Mouse (Mus musculus): ENCODE measurements around the gene Itsn1. TPM values are rescaled to one million over a fixed set of nuclear protein-coding genes. Genes with fewer than 3 reads are reported as not detected.
A peak's percentile ranks its signal among the peaks of the same experiment; 100 is the strongest.

The Itsn1 gene
- polyA plus RNA-seq, 2 experiments, result 31.4 to 46.8 TPM

DNA sequence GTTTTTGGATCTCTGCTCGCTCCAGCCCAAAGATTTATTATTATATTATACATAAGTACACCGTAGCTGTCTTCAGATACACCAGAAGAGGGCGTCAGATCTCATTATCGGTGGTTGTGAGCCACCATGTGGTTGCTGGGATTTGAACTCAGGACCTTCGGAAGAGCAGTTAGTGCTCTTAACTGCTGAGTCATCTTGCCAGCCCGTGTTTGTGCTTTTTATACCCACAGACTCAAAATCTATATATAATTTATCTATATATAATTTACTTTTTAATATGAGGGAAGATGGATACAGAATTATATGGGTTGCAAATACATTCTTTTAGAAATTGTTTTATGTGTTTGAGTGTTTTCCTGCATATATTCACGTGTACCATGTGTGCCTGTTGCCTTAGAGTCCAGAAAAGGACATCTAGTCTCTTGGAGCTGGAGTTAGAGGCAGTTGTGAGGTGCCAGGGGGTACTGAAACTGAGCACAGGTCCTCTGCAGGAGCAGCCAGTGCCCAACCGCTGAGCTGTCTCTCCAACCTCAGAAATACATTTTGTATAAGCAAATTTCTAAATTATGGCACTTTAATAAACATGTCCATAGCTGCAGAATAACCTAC is 203.1 kb downstream of the Itsn1 start:
- Histone ChIP-seq H3K9ac (replicated peaks) (peak overlapping the region; percentile 95; the same call in 1 of the 2 replicates), H3K4me3 (ENCODE audit: insufficient read depth in 1 of 2, low read depth in 2 of 2, low read length in 2 of 2) (peak overlapping the region in 1 of 2 experiments; percentile 96; a peak in 2 of 4 replicates), H3K27me3 (ENCODE audit: control insufficient read depth, insufficient read depth, low read length) (no peaks in the 10 kb centered on the region; the same call in 1 of the 2 replicates), H3K27ac (peak overlapping the region; percentile 20; the same call in 1 of the 2 replicates), H3K36me3 (replicated peaks; ENCODE audit: control insufficient read depth, insufficient read depth, low read depth) (peaks cover 18% of the 10 kb centered on the region), H3K4me1 (replicated peaks; ENCODE audit: control insufficient read depth in 2 of 2, insufficient read depth in 2 of 2, low read length in 1 of 2) (peaks cover 10 to 11% of the 10 kb centered on the region in 2 experiments), H3K9me3 (ENCODE audit: control insufficient read depth, low read length) (no peaks in the 10 kb centered on the region), H3K4me2 (ENCODE audit: low read depth) (peak overlapping the region; percentile 66)
- WGBS (ENCODE audit: insufficient replicate concordance), result 35% methylated on average over 8 of the region's 8 CpGs
- TF ChIP-seq CTCF (IDR thresholded peaks at IDR 0.05; ENCODE audit: low read depth) (no peak), EP300 (IDR thresholded peaks at IDR 0.05; ENCODE audit: low read depth) (no peak)
- no peak for DNase-seq (ENCODE audit: low read depth in 3 of 3, low spot score in 3 of 3)
- ATAC-seq (ENCODE audit: insufficient read depth), result no peak

DNA sequence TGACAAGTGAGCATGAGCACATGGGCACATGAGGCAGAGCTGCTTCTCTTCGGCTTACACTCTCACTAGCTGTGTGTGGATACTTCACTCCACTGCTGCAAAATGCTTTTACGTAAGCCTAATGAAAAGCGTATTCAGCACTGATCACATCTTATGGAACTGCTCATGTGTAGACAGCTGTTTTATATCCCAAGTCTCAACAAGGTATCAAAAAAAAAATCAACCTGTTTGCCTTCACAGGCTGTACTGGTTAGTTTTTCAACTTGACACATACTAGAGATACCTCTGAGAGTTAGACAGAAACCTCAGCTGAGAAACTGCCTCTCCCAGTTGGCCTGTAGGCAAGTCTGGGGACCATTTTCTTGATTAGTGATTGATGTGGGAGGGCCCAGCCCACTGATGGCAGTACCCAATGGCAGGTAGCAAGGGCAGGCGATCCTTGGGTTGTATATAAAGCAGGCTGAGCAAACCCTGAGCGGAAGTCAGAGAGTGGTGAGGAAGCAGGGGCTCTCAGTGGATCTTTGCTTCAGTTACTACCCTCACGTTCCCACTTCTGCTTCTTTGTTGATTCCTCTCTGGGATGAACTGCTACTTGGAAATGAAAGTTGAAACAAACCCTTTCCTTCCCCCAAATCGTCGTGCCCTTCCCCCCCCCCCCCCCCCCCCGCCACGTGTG is 203.9 kb downstream of the Itsn1 start:
- no peak overlapping the region; the same call in 1 of the 2 replicates for H3K27ac ChIP-seq
- no peaks in the 10 kb centered on the region for H3K9me3 ChIP-seq (ENCODE audit: control insufficient read depth, low read length)
- ATAC-seq (ENCODE audit: insufficient read depth) (no peak), DNase-seq (ENCODE audit: low read depth in 3 of 3, low spot score in 3 of 3) (no peak)
- TF ChIP-seq CTCF (IDR thresholded peaks at IDR 0.05; ENCODE audit: low read depth) (no peak), EP300 (IDR thresholded peaks at IDR 0.05; ENCODE audit: low read depth) (no peak)
- 0 out of 2 replicates have a peak overlapping the region, but pooled peaks have one; percentile 1 for H3K9ac ChIP-seq (replicated peaks)
- 28% methylated on average over 10 of the region's 10 CpGs for WGBS (ENCODE audit: insufficient replicate concordance)
- no peaks in the 10 kb centered on the region; the same call in 1 of the 2 replicates for H3K27me3 ChIP-seq (ENCODE audit: control insufficient read depth, insufficient read depth, low read length)
- no peak overlapping the region for H3K4me3 ChIP-seq (ENCODE audit: insufficient read depth in 1 of 2, low read depth in 2 of 2, low read length in 2 of 2)
- peak overlapping the region; percentile 26; the same call in 1 of the 2 replicates for H3K4me2 ChIP-seq (ENCODE audit: low read depth)
- peaks cover 12% of the 10 kb centered on the region for H3K36me3 ChIP-seq (replicated peaks; ENCODE audit: control insufficient read depth, insufficient read depth, low read depth)
- H3K4me1 ChIP-seq (replicated peaks; ENCODE audit: control insufficient read depth in 2 of 2, insufficient read depth in 2 of 2, low read length in 1 of 2), result peaks cover 10 to 11% of the 10 kb centered on the region in 2 experiments

DNA sequence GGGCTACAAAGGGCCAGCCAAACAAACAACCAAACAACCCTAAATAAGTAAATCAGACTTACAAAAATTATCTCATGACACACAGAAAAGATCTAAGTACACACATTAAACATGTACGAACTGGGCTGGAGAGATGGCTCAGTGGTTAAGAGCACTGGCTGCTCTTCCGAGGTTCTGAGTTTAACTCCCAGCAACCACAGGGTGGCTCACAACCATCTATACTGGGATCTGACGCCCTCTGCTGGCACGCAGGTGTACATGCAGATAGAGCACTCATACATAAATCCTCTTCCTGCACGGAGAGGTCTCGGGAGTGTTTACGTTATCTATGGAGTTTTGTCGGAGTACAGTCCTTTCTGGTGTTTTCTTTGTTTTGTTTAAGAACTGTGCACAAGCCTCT is 206.0 kb downstream of the Itsn1 start:
- no peaks in the 10 kb centered on the region; the same call in 1 of the 2 replicates for H3K27me3 ChIP-seq (ENCODE audit: control insufficient read depth, insufficient read depth, low read length)
- no peak overlapping the region for H3K4me3 ChIP-seq (ENCODE audit: insufficient read depth in 1 of 2, low read depth in 2 of 2, low read length in 2 of 2)
- no peak overlapping the region for H3K9ac ChIP-seq (replicated peaks)
- H3K4me2 ChIP-seq (ENCODE audit: low read depth), result no peak overlapping the region
- H3K4me1 ChIP-seq (replicated peaks; ENCODE audit: control insufficient read depth in 2 of 2, insufficient read depth in 2 of 2, low read length in 1 of 2), result peaks cover 9 to 10% of the 10 kb centered on the region in 2 experiments
- H3K27ac ChIP-seq, result no peak overlapping the region
- DNase-seq (ENCODE audit: low read depth in 3 of 3, low spot score in 3 of 3) (peak in 2 of 3 experiments; percentile 43 to 51), ATAC-seq (ENCODE audit: insufficient read depth) (no peak)
- WGBS (ENCODE audit: insufficient replicate concordance), result 46% methylated on average over 8 of the region's 8 CpGs
- no peaks in the 10 kb centered on the region for H3K36me3 ChIP-seq (replicated peaks; ENCODE audit: control insufficient read depth, insufficient read depth, low read depth)
- H3K9me3 ChIP-seq (ENCODE audit: control insufficient read depth, low read length), result no peaks in the 10 kb centered on the region
- TF ChIP-seq CTCF (IDR thresholded peaks at IDR 0.05; ENCODE audit: low read depth) (peak; percentile 93), EP300 (IDR thresholded peaks at IDR 0.05; ENCODE audit: low read depth) (no peak)

GRCm38 (mm10) chr16:91935726-91936125 is 206.6 kb downstream of the Itsn1 start:
- no peak overlapping the region for H3K4me3 ChIP-seq (ENCODE audit: insufficient read depth in 1 of 2, low read depth in 2 of 2, low read length in 2 of 2)
- DNase-seq (ENCODE audit: low read depth in 3 of 3, low spot score in 3 of 3), result no peak
- H3K27ac ChIP-seq, result no peak overlapping the region
- H3K9ac ChIP-seq (replicated peaks), result no peak overlapping the region
- 41% methylated on average over 8 of the region's 8 CpGs for WGBS (ENCODE audit: insufficient replicate concordance)
- TF ChIP-seq CTCF (IDR thresholded peaks at IDR 0.05; ENCODE audit: low read depth) (no peak; the same call in 1 of the 2 replicates), EP300 (IDR thresholded peaks at IDR 0.05; ENCODE audit: low read depth) (no peak)
- H3K4me1 ChIP-seq (replicated peaks; ENCODE audit: control insufficient read depth in 2 of 2, insufficient read depth in 2 of 2, low read length in 1 of 2), result peaks cover 3 to 6% of the 10 kb centered on the region in 2 experiments; a peak in 3 of 4 replicates
- no peaks in the 10 kb centered on the region for H3K36me3 ChIP-seq (replicated peaks; ENCODE audit: control insufficient read depth, insufficient read depth, low read depth)
- no peaks in the 10 kb centered on the region; the same call in 1 of the 2 replicates for H3K27me3 ChIP-seq (ENCODE audit: control insufficient read depth, insufficient read depth, low read length)
- no peak for ATAC-seq (ENCODE audit: insufficient read depth)
- no peak overlapping the region for H3K4me2 ChIP-seq (ENCODE audit: low read depth)
- no peaks in the 10 kb centered on the region for H3K9me3 ChIP-seq (ENCODE audit: control insufficient read depth, low read length)

Data from liver, embryonic 14.5 days (tissue).